Comparison of ENCODE assay signal across 18 mouse cellular contexts in genomic region chr6:122458946-122459693, GRCm38 (mm10). TPM values are rescaled to one million over a fixed set of nuclear protein-coding genes. Genes with fewer than 3 reads are reported as not detected.
A peak's percentile ranks its signal among the peaks of the same experiment; 100 is the strongest.
DNase-seq lines count a peak whose midpoint lies in the region; ATAC-seq lines count a peak whose summit lies in the region.
"Had no signal": no experiment of that assay in that cellular context is flagged by ENCODE, and none has a peak within 500 bp of the region (broad histone marks: within the 10 kb centered on the region; RNA-seq: fewer than 3 reads in every experiment).

No protein-coding gene starts in this region.

- ATAC-seq in intestine, embryonic 16.5 days = peak; percentile 56; the same call in 1 of the 2 replicates
- ATAC-seq: forebrain, embryonic 13.5 days; forebrain, postnatal 0 days had no signal

- no peak overlapping the region for H3K4me2 ChIP-seq in intestine, embryonic 16.5 days (ENCODE audit: low read depth, low read length)
- H3K4me2 ChIP-seq: forebrain, embryonic 13.5 days; hindbrain, embryonic 12.5 days had no signal

- no peaks in the 10 kb centered on the region for H3K9me3 ChIP-seq in intestine, embryonic 16.5 days (ENCODE audit: control insufficient read depth, low read length)
- H3K9me3 ChIP-seq: embryonic facial prominence, embryonic 10.5 days; forebrain, embryonic 13.5 days; heart, embryonic 10.5 days; hindbrain, embryonic 12.5 days had no signal

- no peak overlapping the region for H3K27ac ChIP-seq in intestine, embryonic 16.5 days (ENCODE audit: low read length)
- H3K27ac ChIP-seq: embryonic facial prominence, embryonic 10.5 days; forebrain, embryonic 13.5 days; heart, embryonic 10.5 days; hindbrain, embryonic 12.5 days had no signal

- H3K4me3 ChIP-seq in intestine, embryonic 16.5 days (ENCODE audit: low read length) = no peak overlapping the region
- H3K4me3 ChIP-seq: embryonic facial prominence, embryonic 10.5 days; forebrain, embryonic 13.5 days; heart, embryonic 10.5 days; hindbrain, embryonic 12.5 days had no signal

- H3K9ac ChIP-seq in intestine, embryonic 16.5 days (ENCODE audit: low read depth, low read length) = no peak overlapping the region
- H3K9ac ChIP-seq: forebrain, embryonic 13.5 days; forebrain, postnatal 0 days; hindbrain, embryonic 12.5 days had no signal

- peak; percentile 11 to 63 for DNase-seq in left cerebral cortex, postnatal 25 days (ENCODE audit: low spot score in 2 of 2)
- DNase-seq in left cerebral cortex, postnatal 4 days = no peak
- peak; percentile 6 for DNase-seq in right cerebral cortex, adult 18-20 months
- DNase-seq in right cerebral cortex, postnatal 14 days = no peak
- no peak for DNase-seq in left cerebral cortex, adult 11 months (ENCODE audit: low spot score)
- DNase-seq: adrenal gland, adult 2 months; adrenal gland, postnatal 25 days; cerebellum, adult 2 months; cerebellum, postnatal 10 days; forebrain, postnatal 0 days; heart, adult 18-20 months; heart, postnatal 10 days; heart, postnatal 4 days had no signal

- intact Hi-C loops in left cerebral cortex, postnatal 25 days (cut with DNase I) = no loop called here
- intact Hi-C loops in left cerebral cortex, postnatal 4 days (cut with DNase I) = no loop called here

- 86% methylated on average over 8 of the region's 8 CpGs for WGBS in intestine, embryonic 16.5 days

- H3K36me3 ChIP-seq in intestine, embryonic 16.5 days (ENCODE audit: control insufficient read depth, insufficient read depth, low read length) = no peaks in the 10 kb centered on the region; the same call in 1 of the 2 replicates

- no peaks in the 10 kb centered on the region for H3K4me1 ChIP-seq in intestine, embryonic 16.5 days (ENCODE audit: control insufficient read depth, insufficient read depth, low read length)
- H3K4me1 ChIP-seq: embryonic facial prominence, embryonic 10.5 days; forebrain, embryonic 13.5 days; heart, embryonic 10.5 days; hindbrain, embryonic 12.5 days had no signal

- H3K27me3 ChIP-seq in intestine, embryonic 16.5 days (replicated peaks; ENCODE audit: control insufficient read depth, insufficient read depth, low read length) = no peaks in the 10 kb centered on the region
- H3K27me3 ChIP-seq: forebrain, embryonic 13.5 days; hindbrain, embryonic 12.5 days had no signal

RNA-seq across cellular contexts. Expression of gene Rimklb, which starts 39.4 kb away (rescaled TPM):
- total RNA-seq in left cerebral cortex, postnatal 25 days (2021) = 10 to 100 TPM; 84.1 to 91.8 TPM
- total RNA-seq in left cerebral cortex, postnatal 4 days (2021) = 100 to 1,000 TPM; 392 to 432 TPM
- polyA plus RNA-seq in intestine, embryonic 16.5 days (2015; fragmentation: Nextera tagmentation; extraction: Ambion mirVana) = 3.5 and 3.7 TPM in 2 replicates
- total RNA-seq: adrenal gland, adult 2 months had no signal

RNA-seq across cellular contexts. Expression of gene Mfap5, which starts 46.5 kb away (rescaled TPM):
- total RNA-seq in left cerebral cortex, postnatal 25 days (2021) = 1 to 10 TPM in 1 of 2 experiments, under 1 TPM in 1; 0.32 to 1.2 TPM
- total RNA-seq in left cerebral cortex, postnatal 4 days (2021) = 1 to 10 TPM; 1.5 to 2.1 TPM
- polyA plus RNA-seq in intestine, embryonic 16.5 days (2015; fragmentation: Nextera tagmentation; extraction: Ambion mirVana) = 8.8 and 9.2 TPM in 2 replicates

Comparison
In these comparisons a context has a peak if more than half of its experiments do, and no peak if none do; other contexts are left out.
1. DNase-seq: peak in left cerebral cortex, postnatal 25 days (2 of 2) and right cerebral cortex, adult 18-20 months (single experiment); none in left cerebral cortex, postnatal 4 days (single experiment), right cerebral cortex, postnatal 14 days (single experiment) and left cerebral cortex, adult 11 months (single experiment).
2. RNA of gene Rimklb, which starts 39.4 kb away (total RNA-seq): 392 to 432 TPM in left cerebral cortex, postnatal 4 days; 84.1 to 91.8 TPM in left cerebral cortex, postnatal 25 days; every median in the first group is over 4 times any median in the second.